Mouse (Mus musculus) fat pad, adult 2 months (tissue): ENCODE data around the gene Fetub.

ENCODE experiments used
- DNase-seq: peaks from one replicate; pipeline ENCODE4 v3.0.0-alpha.2; 2011; ENCODE audit warnings: low read depth, low spot score; ENCODE audit errors: extremely low read depth

The Fetub gene

DNA sequence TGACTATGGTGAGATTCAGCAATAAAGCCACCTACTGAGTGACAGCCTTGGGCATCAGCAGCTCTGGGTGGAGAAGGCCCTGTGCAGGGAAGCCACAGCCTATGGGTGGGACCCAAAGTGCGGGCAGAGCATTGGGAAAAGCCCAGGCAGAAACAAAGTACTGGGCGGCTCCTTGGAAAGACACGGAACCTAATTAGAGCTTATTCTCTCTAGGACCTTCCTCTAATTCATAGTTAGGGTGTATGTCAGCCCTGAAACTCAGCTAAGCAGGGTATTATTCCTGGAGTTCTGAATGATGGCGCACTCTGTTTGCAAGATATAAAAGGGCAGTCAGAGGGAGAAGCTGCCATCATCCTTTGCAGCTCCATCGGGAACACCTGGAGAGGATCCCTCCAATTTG lies at the start of gene Fetub:
Gene Fetub, plus strand, starts transcription at position 301 of the 400 bp plus-strand sequence.
- no peak for DNase-seq

GRCm38 (mm10) chr16:22872397-22872796 lies 45.7 kb upstream of the Fetub start:
- DNase-seq = no peak

DNA sequence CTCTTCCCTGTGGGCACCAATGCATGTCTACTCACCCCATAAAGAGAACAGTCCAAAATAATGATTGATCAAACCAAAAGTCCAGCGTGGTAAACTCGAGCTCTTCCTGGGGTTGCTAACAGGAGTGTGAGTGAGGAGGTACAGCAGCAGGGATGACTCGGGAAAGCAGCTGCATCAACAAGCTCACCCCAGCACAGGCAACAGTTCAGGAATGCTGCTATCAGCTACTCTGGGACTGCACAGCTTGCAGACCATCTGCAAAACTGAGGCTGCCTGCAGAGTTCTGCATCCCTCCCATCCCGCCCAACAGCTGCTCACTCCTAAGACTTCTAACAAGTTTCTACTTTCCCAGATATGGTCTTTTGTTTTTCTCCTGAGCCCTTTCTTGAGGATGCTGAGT lies 44.8 kb upstream of the Fetub start:
- DNase-seq = no peak

DNA sequence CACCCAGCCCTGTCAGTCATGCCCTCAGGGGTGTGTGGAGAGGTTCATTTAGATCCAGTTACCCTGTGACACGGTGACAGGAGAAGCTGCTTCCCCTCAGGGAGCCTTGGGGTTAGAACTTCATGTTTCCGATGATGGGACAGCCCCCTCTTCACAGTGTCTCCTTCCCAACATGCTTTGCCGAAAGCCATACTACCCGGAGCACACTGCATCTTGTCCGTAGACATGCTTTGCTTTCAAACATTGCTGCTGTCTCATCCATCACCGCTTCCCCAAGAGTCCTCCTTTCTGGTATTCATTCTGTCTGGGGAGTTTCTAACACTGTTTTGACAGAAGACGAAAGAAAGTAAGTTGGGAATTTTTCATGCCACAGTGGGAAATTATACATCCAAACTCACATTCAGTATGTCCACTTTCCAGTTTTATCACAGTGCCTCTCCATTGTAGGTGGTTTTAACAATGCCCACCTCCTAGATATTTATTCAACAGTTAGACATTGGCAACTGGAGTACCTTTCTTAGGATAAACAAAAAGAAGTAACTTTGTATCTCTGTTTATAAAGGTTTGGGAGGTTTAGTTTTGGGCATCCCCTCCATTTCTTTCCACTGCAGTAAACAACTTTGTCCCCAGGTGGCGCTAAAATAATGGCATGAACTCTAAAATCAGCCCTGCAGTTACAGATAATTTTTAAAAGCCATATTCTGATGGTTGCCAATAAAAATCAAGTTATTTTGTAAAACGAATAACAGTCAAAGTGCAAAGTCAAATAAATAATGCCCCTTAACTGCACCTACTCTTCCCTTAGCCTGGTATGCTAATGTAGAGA lies 41.7 kb upstream of the Fetub start:
- DNase-seq = no peak

DNA sequence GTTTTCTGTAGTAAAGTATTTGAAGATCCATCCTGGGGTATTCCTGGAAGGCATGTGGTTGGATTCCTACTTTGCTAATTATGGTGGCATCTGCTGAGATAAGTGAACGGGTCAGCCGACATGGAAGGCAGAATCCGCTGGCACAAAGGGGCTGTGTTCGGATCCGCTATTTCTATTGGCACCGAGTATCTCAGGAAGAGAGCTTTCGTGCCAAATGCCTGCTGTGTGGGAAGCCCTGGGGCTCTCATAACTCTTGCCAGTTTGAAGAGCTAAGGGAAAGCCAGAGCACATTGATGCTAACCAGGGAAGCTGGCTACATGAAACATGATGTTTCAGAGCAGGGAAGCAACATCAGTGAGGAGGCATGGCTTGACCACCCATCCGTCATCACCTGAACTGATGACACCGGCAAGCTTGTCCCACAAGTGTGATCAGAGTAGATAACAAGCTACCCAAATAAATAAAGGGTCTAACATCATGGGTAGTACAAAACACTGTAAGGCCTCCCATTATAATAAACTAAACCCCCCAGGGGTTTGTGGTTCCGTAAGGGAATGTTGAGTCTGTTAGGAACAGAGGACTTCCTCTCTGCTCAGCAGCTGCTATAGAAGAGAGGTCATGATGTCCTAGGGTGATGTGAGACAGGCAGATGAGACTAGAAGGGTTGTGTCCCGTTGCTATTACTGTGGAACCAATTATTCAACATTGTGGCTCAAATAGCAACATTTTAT lies 40.3 kb upstream of the Fetub start:
- no peak for DNase-seq

DNA sequence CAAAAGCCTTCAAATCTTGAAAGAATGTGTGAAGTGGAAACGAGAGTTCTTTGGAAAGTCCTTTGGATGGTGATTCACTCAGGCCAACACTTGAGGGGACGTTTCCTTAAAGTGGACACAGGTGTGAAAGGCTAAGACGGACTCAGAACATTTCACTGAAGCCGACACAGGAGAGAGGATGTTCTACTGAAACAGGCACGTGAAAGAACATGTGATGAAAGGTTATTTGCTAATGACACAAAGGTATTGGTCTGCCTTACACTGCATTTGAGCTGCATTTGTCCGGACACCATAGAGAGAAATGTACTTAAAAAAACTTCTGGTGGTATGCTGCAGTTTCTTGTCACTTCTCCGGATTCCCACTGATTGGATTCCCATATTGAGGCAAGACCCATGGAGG lies 39.4 kb upstream of the Fetub start:
- DNase-seq = no peak

GRCm38 (mm10) chr16:22879945-22880595 lies 38.1 kb upstream of the Fetub start:
- DNase-seq = no peak

GRCm38 (mm10) chr16:22880900-22881299 lies 37.2 kb upstream of the Fetub start:
- no peak for DNase-seq

DNA sequence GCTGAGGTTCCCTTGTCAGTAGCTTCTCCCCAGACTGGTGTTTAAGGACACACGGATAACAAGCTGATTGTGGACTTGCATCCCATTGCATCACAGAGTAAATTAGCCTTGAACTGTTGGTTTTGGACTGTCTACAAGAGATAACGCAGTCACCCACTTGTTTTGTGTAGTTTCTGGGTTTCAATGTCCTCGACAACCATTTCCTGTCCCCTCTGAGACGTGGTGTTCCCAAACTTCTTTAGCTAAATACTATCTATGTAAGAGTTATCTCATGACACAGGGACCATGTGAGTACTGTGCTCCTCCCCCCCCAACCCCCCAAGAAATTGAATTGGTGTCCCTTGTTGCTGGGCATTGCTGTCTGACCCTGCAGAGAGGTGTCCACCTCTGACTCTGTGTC lies 36.6 kb upstream of the Fetub start:
- DNase-seq = no peak

DNA sequence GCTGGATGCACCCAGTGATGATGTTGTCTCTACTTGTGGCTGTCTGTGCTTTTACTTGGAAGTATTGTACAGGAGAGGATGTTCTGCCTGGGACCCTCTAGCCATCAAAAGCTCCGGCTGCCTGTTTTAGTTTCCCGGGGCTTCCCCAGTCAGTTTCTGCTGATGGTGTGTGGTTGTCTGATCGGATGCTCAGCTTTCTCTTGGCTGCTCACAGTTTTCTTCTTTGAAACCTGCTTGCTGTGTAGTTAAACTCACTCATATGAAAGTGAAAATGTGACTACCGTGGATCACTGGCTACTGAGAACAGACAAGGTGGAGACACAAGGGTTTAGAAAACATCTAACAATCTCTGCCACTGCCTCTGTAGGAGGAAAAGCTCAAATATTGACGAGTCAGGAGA lies 34.7 kb upstream of the Fetub start:
- DNase-seq = no peak

DNA sequence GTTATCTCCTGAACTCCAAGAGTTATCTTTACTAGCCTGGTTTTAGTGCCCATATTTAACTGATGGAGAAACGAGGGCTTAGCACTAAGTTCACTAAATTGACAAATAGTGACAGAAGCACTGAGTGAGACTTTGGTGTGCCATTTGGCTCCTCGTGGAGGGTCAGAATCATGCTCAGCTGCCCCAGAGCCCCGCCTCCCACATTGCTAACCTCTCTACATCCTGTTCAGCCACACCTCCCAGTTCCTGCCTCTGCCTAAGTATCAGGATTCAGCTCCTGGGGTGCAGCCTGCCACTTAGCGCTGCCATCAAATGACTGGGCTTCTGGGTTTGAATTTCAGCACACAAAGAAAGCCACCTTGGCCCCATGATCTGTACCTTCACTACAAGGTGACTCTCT lies 32.8 kb upstream of the Fetub start:
- DNase-seq = no peak

GRCm38 (mm10) chr16:22886726-22887125 lies 31.4 kb upstream of the Fetub start:
- DNase-seq = no peak

DNA sequence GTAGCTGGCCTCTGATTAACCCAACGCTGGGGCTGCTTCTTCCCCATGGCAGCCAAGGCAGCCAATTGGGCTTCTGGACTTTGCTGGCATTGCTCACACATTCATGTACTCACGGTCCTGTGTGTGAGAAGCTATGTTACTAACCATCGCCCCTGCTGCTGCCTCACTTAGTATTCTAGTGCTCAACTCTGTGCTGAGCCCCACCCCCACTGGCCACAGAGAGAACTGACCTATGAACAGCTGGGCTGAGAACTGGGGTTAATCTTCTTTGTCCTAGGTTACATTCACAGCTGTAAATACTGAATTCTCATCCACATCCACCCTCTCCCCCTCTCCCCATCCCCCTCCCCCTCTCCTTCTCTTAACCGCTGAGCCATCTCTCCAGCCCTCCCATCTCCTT lies 29.3 kb upstream of the Fetub start:
- DNase-seq = no peak

DNA sequence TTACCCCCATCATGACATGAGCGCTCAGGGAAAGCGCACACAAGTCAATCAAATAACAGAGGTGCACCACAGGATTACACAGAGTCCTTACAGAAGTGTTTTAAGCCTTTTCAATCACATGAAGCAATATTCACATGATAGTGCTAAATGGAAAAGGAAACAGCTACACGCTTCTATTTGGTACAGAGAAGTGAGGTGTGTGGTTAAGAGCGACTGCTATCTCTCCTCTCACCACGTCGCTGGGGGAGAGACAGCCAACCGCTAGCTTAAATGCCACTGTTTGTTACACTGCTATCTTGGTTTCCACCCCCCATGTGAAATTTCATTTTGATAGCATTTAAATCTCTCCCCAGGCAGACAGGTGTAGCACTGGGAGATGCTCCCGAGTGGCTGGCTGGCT lies 28.4 kb upstream of the Fetub start:
- DNase-seq = no peak

- no peak for DNase-seq
Measured at GRCm38 (mm10) chr16:22890683-22891510, 27.2 kb upstream of the Fetub start, which contains the start of gene Ahsg. Gene Ahsg (plus strand): TSS chr16:22891277.

GRCm38 (mm10) chr16:22891733-22892154 lies 26.4 kb upstream of the Fetub start:
- no peak for DNase-seq

GRCm38 (mm10) chr16:22894095-22894494 lies 24.0 kb upstream of the Fetub start:
- no peak for DNase-seq

- DNase-seq = no peak
Measured at GRCm38 (mm10) chr16:22896618-22897017, 21.5 kb upstream of the Fetub start.

- DNase-seq = no peak
Measured at GRCm38 (mm10) chr16:22899346-22899745, 18.8 kb upstream of the Fetub start.

DNA sequence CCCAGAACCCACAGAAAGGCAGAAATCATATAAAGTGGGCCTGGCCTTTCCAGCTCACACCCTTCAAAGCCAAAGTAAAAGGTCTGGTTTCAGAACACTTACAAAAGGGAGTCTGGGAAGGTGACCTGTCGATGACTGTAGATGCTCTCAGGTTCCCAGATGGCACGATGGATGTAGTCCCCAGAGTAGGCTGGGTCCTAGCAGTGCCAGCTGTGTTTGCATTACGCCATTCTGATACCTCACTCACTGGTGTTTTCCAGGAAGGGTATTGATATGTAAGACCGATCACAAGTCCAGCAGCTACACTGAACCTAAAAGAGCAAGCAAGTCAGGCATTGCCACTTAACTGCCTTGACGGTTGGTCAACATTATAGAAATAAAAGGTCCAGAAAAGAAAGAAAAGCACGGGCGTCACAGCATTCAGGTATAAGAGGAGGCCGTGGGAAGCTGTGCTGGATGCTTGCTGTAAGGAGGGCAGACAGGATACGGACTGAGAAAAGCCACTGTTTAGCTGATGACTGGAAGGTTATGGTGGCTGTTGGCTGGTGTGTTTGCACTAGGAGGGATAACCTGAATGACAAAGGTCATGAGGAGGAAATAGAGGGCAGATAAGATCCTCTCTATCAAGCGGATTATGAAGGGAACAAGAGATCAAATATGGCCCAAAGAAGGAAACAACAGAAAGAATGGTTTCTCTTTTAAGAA lies 18.1 kb upstream of the Fetub start:
- DNase-seq = no peak
